Mouse (Mus musculus) liver, embryonic 14.5 days (tissue): ENCODE measurements at regions not wholly inside any gene's neighbourhood (a gene's known extent, or its start where the extent isn't known, plus 50 kb on each side); places are given as distances from the start of the nearest gene placed in this dataset.

ENCODE experiments used
- ATAC-seq: fragments of 200-750 bp; cut with Nextera tagmentation; 2 replicates; pipeline ENCODE4 v1.8.0; 2017; ENCODE audit warnings: moderate number of reproducible peaks, mild to moderate bottlenecking, moderate library complexity; ENCODE audit not compliant: insufficient read depth
- DNase-seq, 3 experiments: peaks; one replicate each; pipeline ENCODE4 v3.0.0-alpha.2; 2012 to 2013; ENCODE audit warnings: low read depth in 3 of 3, low spot score in 3 of 3
- H3K27ac ChIP-seq: fragments of 300-500 bp; sonication (generic); 2 replicates; pipeline ENCODE4 v1.5.1; 2014; ENCODE audit warnings: moderate library complexity, mild to moderate bottlenecking, control low read depth, inconsistent platforms
- H3K27me3 ChIP-seq: fragments of 300-500 bp; sonication (generic); 2 replicates; pipeline ENCODE4 v1.6.1; 2014; ENCODE audit warnings: mild to moderate bottlenecking, low read length, moderate library complexity; ENCODE audit not compliant: control insufficient read depth, insufficient read depth
- H3K36me3 ChIP-seq: fragments of 300-500 bp; sonication (generic); replicated peaks from 2 replicates; pipeline ENCODE4 v1.6.1; 2014; ENCODE audit warnings: low read depth; ENCODE audit not compliant: control insufficient read depth, insufficient read depth
- H3K4me1 ChIP-seq, 2 experiments: fragments of 200-500 bp in 1 of 2; fragments of 300-500 bp in 1 of 2; sonication (generic) in 1 of 2; replicated peaks; 2 replicates each; pipeline ENCODE4 v1.6.1; 2012 to 2014; ENCODE audit warnings: antibody characterized with exemption in 1 of 2, inconsistent platforms in 1 of 2, low read length in 1 of 2; ENCODE audit not compliant: control insufficient read depth in 2 of 2, insufficient read depth in 2 of 2
- H3K4me2 ChIP-seq: fragments of 300-500 bp; sonication (generic); 2 replicates; pipeline ENCODE4 v1.6.1; 2014; ENCODE audit warnings: low read depth, mild to moderate bottlenecking, control low read depth, moderate library complexity
- H3K4me3 ChIP-seq, 2 experiments: fragments of 200-500 bp in 1 of 2; fragments of 300-500 bp in 1 of 2; sonication (generic) in 1 of 2; 2 replicates each; pipeline ENCODE4 v1.5.1; 2012 to 2014; ENCODE audit warnings: low read depth in 2 of 2, low read length in 2 of 2, mild to moderate bottlenecking in 2 of 2, control low read depth in 1 of 2, inconsistent platforms in 1 of 2, moderate library complexity in 1 of 2; ENCODE audit not compliant: insufficient read depth in 1 of 2
- H3K9ac ChIP-seq: fragments of 300-500 bp; sonication (generic); replicated peaks from 2 replicates; pipeline ENCODE4 v1.6.1; 2014; ENCODE audit warnings: mild to moderate bottlenecking, control low read depth, moderate library complexity
- H3K9me3 ChIP-seq: fragments of 300-500 bp; sonication (generic); 2 replicates; pipeline ENCODE4 v1.6.1; 2016; ENCODE audit warnings: low read length, mixed read lengths; ENCODE audit not compliant: control insufficient read depth
- CTCF ChIP-seq: IDR thresholded peaks from 2 replicates; pipeline ENCODE4 v1.5.1; 2016; ENCODE audit warnings: antibody characterized with exemption, low read depth, control low read depth
- EP300 ChIP-seq: IDR thresholded peaks from 2 replicates; pipeline ENCODE4 v1.6.1; 2016; ENCODE audit warnings: antibody characterized with exemption, low read depth
- WGBS: fragments of 180-500 bp; shearing (Covaris S2); extraction: QIAGEN DNeasy Blood & Tissue Kit; methylation state at CpG from one replicate; pipeline ENCODE4 v1.1.7; 2014; ENCODE audit not compliant: insufficient replicate concordance; 5-methylcytosine and 5-hydroxymethylcytosine counted together

DNA sequence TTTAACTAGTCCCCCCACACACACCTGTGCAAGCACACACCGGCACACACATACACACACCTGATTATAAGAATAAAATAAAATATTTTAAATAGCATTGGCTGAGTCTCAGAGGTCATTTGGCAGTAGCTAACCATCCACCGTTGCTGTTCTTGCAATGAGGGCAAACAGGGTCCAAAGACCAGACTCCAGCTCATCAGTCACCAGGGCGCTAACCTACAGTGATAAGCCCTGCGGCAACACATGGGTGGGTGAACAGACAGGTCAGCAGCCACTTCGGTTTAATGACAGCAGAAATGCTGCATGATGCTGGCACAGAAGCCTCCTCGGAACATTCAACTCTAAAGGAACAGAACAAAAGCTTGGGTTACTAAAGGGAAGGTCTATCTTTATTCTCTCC lies 54.9 kb downstream of the Tas2r134 start:
- no peak overlapping the region for H3K9ac ChIP-seq
- TF ChIP-seq EP300 (no peak), CTCF (no peak)
- no peak overlapping the region for H3K27ac ChIP-seq
- H3K36me3 ChIP-seq = no peaks in the 10 kb centered on the region
- DNase-seq (no peak), ATAC-seq (0 out of 2 replicates have a peak, but pooled peaks have one; percentile 43)
- 69% methylated on average over 6 of the region's 6 CpGs for WGBS
- H3K4me2 ChIP-seq = no peak overlapping the region
- H3K27me3 ChIP-seq = no peaks in the 10 kb centered on the region
- H3K4me1 ChIP-seq = no peaks in the 10 kb centered on the region; a peak in 1 of 4 replicates
- H3K9me3 ChIP-seq = no peaks in the 10 kb centered on the region
- no peak overlapping the region for H3K4me3 ChIP-seq

DNA sequence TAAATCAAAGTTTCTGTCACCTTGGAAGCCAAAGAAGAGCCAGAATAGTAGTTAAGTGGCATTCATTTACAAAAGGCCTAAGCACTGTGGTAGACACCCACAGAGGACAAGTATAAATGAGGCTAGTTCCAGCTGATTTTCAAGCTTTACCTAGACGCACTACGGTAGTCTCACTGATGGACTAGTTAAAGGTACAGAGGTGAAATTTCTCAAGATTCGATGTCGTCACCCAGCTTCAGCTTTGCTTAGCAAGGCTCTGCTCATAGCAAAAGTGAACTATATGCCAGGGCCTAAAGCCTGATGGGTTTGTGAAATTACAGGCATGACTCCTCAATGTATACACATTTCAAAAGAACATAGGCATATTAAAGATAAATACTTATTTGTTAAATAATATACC lies 55.4 kb downstream of the Tas2r134 start:
- Histone ChIP-seq H3K4me2 (no peak overlapping the region), H3K27me3 (no peaks in the 10 kb centered on the region), H3K9me3 (no peaks in the 10 kb centered on the region), H3K4me1 (no peaks in the 10 kb centered on the region; a peak in 1 of 4 replicates), H3K4me3 (no peak overlapping the region), H3K27ac (no peak overlapping the region), H3K36me3 (no peaks in the 10 kb centered on the region), H3K9ac (no peak overlapping the region)
- ATAC-seq (no peak), DNase-seq (no peak)
- no peak for TF ChIP-seq EP300
- TF ChIP-seq CTCF = no peak
- WGBS = 67% methylated on average over 4 of the region's 4 CpGs

GRCm38 (mm10) chr2:51705110-51705509 lies 77.8 kb downstream of the Tas2r134 start:
- ATAC-seq (no peak), DNase-seq (no peak)
- no peaks in the 10 kb centered on the region for H3K27me3 ChIP-seq
- 56% methylated on average over 5 of the region's 5 CpGs for WGBS
- H3K4me2 ChIP-seq = no peak overlapping the region
- H3K4me3 ChIP-seq = no peak overlapping the region
- no peaks in the 10 kb centered on the region for H3K9me3 ChIP-seq
- H3K4me1 ChIP-seq = no peaks in the 10 kb centered on the region
- TF ChIP-seq EP300 (no peak), CTCF (no peak)
- H3K27ac ChIP-seq = no peak overlapping the region
- no peak overlapping the region for H3K9ac ChIP-seq
- no peaks in the 10 kb centered on the region for H3K36me3 ChIP-seq

DNA sequence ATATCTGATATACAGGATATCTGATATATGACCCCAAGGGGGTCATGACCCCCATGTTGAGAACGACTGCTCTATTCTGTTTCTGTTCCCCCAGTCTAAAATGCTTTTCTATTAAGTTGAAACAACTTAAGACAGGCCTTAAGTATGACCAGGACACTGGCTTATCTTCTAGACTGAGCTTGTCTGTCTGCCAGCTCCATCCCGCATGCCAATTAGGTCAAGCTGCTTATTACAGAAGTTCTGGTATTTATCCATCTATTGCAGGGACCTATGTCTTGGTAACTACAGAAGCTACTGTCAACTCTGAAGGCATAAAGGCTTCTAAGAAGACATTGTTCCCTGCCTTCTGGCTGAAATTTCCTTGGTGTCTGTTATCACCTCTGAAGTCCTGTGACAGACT lies 81.4 kb downstream of the Tas2r134 start:
- Histone ChIP-seq H3K4me1 (no peaks in the 10 kb centered on the region), H3K27me3 (no peaks in the 10 kb centered on the region), H3K27ac (no peak overlapping the region), H3K4me3 (no peak overlapping the region), H3K36me3 (no peaks in the 10 kb centered on the region), H3K9me3 (no peaks in the 10 kb centered on the region), H3K4me2 (no peak overlapping the region), H3K9ac (no peak overlapping the region)
- DNase-seq (no peak), ATAC-seq (no peak)
- TF ChIP-seq EP300 (no peak), CTCF (no peak)
- WGBS = 51% methylated on average over 2 of the region's 2 CpGs

DNA sequence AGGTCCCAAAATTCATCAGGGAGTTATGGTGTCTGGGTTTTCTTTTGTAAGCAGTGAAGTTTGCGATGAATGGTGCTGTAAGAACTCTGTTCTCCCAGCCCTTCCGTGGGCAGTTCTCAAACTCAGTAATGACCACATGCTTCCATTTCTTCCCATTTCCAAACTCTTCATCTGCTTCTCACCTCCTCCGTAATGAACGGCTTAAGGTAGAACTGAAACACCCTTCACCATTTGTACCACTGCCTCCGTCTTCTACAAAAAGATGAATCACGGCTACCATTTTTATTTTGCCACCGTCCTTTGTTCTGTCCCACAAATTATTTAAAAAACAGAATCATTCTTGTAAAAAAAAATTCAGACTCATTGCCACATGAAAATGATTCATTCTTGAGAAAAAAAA lies 85.3 kb downstream of the Tas2r134 start:
- Histone ChIP-seq H3K9me3 (no peaks in the 10 kb centered on the region), H3K9ac (no peak overlapping the region), H3K4me2 (no peak overlapping the region), H3K27ac (no peak overlapping the region), H3K27me3 (no peaks in the 10 kb centered on the region), H3K4me3 (no peak overlapping the region), H3K4me1 (no peaks in the 10 kb centered on the region), H3K36me3 (no peaks in the 10 kb centered on the region)
- TF ChIP-seq EP300 = no peak
- no peak for TF ChIP-seq CTCF
- 82% methylated on average over 7 of the region's 7 CpGs for WGBS
- DNase-seq (no peak), ATAC-seq (no peak)

DNA sequence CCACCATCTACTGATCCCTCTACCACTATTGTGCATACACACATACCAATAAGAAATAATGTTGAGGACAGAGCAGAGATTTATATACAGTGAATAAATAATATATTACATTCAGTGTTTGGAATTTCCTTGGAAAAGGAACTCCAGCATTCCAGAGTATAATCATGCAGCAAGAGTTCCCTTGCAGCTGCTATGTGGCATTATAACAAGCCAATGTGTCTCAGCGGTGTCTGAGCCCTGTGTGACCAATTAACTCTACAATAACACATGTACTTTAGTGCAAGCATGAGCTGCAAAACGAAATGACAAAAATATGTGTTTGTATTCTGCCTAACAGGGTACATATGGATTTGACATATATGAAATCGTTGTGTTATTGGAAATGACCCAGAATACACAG lies 103.5 kb downstream of the Tas2r134 start:
- no peaks in the 10 kb centered on the region for H3K4me1 ChIP-seq
- H3K27me3 ChIP-seq = no peaks in the 10 kb centered on the region
- no peak overlapping the region for H3K9ac ChIP-seq
- no peak overlapping the region for H3K27ac ChIP-seq
- WGBS = 53% methylated on average over 3 of the region's 3 CpGs
- no peaks in the 10 kb centered on the region for H3K9me3 ChIP-seq
- no peak overlapping the region for H3K4me3 ChIP-seq
- H3K4me2 ChIP-seq = no peak overlapping the region
- TF ChIP-seq EP300 = no peak
- TF ChIP-seq CTCF = no peak
- no peaks in the 10 kb centered on the region for H3K36me3 ChIP-seq
- DNase-seq (no peak), ATAC-seq (no peak)
